Mouse (Mus musculus) hindbrain, embryonic 14.5 days (tissue): ENCODE measurements around the gene Smim13. TPM values are rescaled to one million over a fixed set of nuclear protein-coding genes. Genes with fewer than 3 reads are reported as not detected.

Experiments used
- ATAC-seq: fragments of 200-750 bp; cut with Nextera tagmentation; 2 replicates; pipeline ENCODE4 v1.8.0; 2017; ENCODE audit warnings: moderate number of reproducible peaks, mild to moderate bottlenecking, moderate TSS enrichment, moderate library complexity; ENCODE audit not compliant: low FRiP score
- DNase-seq: peaks from one replicate; pipeline ENCODE4 v3.0.0-alpha.2; 2015; ENCODE audit warnings: low spot score
- H3K27ac ChIP-seq: fragments of 300-500 bp; sonication (generic); 2 replicates; pipeline ENCODE4 v1.5.1; 2014; ENCODE audit warnings: mild to moderate bottlenecking, moderate library complexity
- H3K27me3 ChIP-seq: fragments of 300-500 bp; sonication (generic); 2 replicates; pipeline ENCODE4 v1.6.1; 2014; ENCODE audit warnings: mild to moderate bottlenecking, low read length, mixed read lengths; ENCODE audit not compliant: control insufficient read depth, insufficient read depth
- H3K36me3 ChIP-seq: fragments of 300-500 bp; sonication (generic); replicated peaks from 2 replicates; pipeline ENCODE4 v1.6.1; 2014; ENCODE audit not compliant: control insufficient read depth, insufficient read depth
- H3K4me1 ChIP-seq: fragments of 300-500 bp; sonication (generic); replicated peaks from 2 replicates; pipeline ENCODE4 v1.6.1; 2014; ENCODE audit warnings: antibody characterized with exemption, low read length, mixed read lengths; ENCODE audit not compliant: control insufficient read depth, insufficient read depth
- H3K4me2 ChIP-seq: fragments of 300-500 bp; sonication (generic); replicated peaks from 2 replicates; pipeline ENCODE4 v1.6.1; 2014; ENCODE audit warnings: mild to moderate bottlenecking, moderate library complexity
- H3K4me3 ChIP-seq: fragments of 300-500 bp; sonication (generic); replicated peaks from 2 replicates; pipeline ENCODE4 v1.5.1; 2014; ENCODE audit warnings: mild to moderate bottlenecking, low read length
- H3K9ac ChIP-seq: fragments of 300-500 bp; sonication (generic); 2 replicates; pipeline ENCODE4 v1.6.1; 2014
- H3K9me3 ChIP-seq: fragments of 300-500 bp; sonication (generic); 2 replicates; pipeline ENCODE4 v1.6.1; 2016; ENCODE audit warnings: low read length; ENCODE audit not compliant: control insufficient read depth
- WGBS: fragments of 180-500 bp; shearing (Covaris S2); extraction: QIAGEN DNeasy Blood & Tissue Kit; methylation state at CpG from one replicate; pipeline ENCODE4 v1.1.7; 2014; 5-methylcytosine and 5-hydroxymethylcytosine counted together
- polyA plus RNA-seq: library from polyadenylated mRNA; unstranded; fragments of >200 nt; fragmentation: Nextera tagmentation; extraction: Ambion mirVana; gene quantifications from 2 replicates; pipeline ENCODE4 v1.2.1, GENCODE M21; 2014

Gene Smim13
- polyA plus RNA-seq, 1 experiment from 2014 or later, result 28.9 TPM

GRCm38 (mm10) chr13:41326134-41326533 lies 76.5 kb downstream of the Smim13 start:
- Histone ChIP-seq H3K27ac (no peak overlapping the region), H3K36me3 (no peaks in the 10 kb centered on the region), H3K27me3 (no peaks in the 10 kb centered on the region), H3K9ac (no peak overlapping the region), H3K4me2 (no peak overlapping the region), H3K4me3 (no peak overlapping the region), H3K4me1 (peaks cover 8% of the 10 kb centered on the region; the same call in 1 of the 2 replicates), H3K9me3 (no peaks in the 10 kb centered on the region)
- WGBS, result 89% methylated on average over 4 of the region's 4 CpGs
- no peak for ATAC-seq
- no peak for DNase-seq

Other genes starting within 250 kb of the Smim13 start
- gene Pak1ip1, start 248.8 kb upstream of the Smim13 start, polyA plus RNA-seq, result 57.0 and 65.8 TPM in 2 replicates
- 136 and 147 TPM in 2 replicates for gene Tmem14c, start 233.6 kb upstream of the Smim13 start, polyA plus RNA-seq
- 2.6 and 2.7 TPM in 2 replicates for gene Mak, start 170.1 kb upstream of the Smim13 start, polyA plus RNA-seq
- gene Gcm2, start 138.8 kb upstream of the Smim13 start, polyA plus RNA-seq, result not detected in 2 replicates
- gene Sycp2l, start 135.5 kb upstream of the Smim13 start, polyA plus RNA-seq, result not detected in 2 replicates
- 39.7 and 45.8 TPM in 2 replicates for gene Elovl2, start 29.4 kb upstream of the Smim13 start, polyA plus RNA-seq
- gene Gm17364, start 24.1 kb downstream of the Smim13 start, polyA plus RNA-seq, result not detected in 2 replicates
- 15.2 and 16.0 TPM in 2 replicates for gene Nedd9, start 237.5 kb downstream of the Smim13 start, polyA plus RNA-seq